Mouse (Mus musculus): ENCODE results near the gene Tor1aip1.

The Tor1aip1 gene

GRCm38 (mm10) chr1:156028340-156028975, 7.8 kb downstream of the Tor1aip1 start:
- DNase-seq (ENCODE audit: low spot score) = no peak

GRCm38 (mm10) chr1:156027849-156028248, 8.4 kb downstream of the Tor1aip1 start:
- no peak for DNase-seq (ENCODE audit: low spot score)

GRCm38 (mm10) chr1:156024831-156025503, 11.3 kb downstream of the Tor1aip1 start:
- DNase-seq (ENCODE audit: low spot score) = no peak

GRCm38 (mm10) chr1:156020402-156020801, 15.9 kb downstream of the Tor1aip1 start:
- no peak for DNase-seq (ENCODE audit: low spot score)

DNA sequence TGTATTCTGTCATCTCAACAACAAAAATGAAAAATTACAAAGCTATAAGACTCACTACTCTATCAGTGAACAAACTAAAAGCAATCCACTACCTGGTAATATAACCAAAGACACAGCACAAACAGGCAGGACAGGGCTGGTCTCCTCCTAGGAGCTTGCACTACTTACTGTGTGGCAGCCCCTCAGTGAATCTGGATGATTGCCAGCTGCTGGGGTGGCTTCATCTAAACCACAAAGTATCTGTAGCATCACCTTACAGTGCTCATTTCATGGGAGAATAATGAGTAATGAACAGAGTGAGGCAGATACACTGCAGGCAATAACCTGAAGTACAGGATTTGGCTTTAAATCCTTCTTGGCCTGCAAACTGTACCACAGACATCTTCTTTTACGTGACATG, 16.5 kb downstream of the Tor1aip1 start:
- no peak for DNase-seq (ENCODE audit: low spot score)

DNA sequence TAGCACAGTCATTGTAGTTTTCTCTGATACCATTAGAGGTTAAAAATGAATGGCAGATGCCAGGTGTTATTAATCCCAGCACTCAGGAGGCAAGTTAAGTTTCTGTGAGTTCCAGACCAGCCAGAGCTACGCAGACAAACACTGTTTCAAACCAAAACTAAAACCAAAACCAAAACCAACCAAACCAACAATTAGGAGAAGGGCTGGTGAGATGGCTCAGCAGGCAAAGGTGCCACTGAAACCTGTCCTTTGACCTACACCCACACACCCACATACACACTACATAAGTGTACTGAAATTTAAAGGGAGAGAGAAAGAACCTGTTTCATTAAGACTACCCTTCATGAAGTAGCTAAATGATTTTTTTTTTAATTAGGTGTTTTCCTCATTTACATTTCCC, 27.3 kb downstream of the Tor1aip1 start:
- no peak for DNase-seq (ENCODE audit: low spot score)

GRCm38 (mm10) chr1:156005906-156006305, 30.4 kb downstream of the Tor1aip1 start:
- no peak for DNase-seq (ENCODE audit: low spot score)

GRCm38 (mm10) chr1:156003201-156003935, 32.9 kb downstream of the Tor1aip1 start:
- no peak for DNase-seq (ENCODE audit: low spot score)

- DNase-seq (ENCODE audit: low spot score) = no peak
Observed at GRCm38 (mm10) chr1:156002366-156002765, 33.9 kb downstream of the Tor1aip1 start.

- DNase-seq (ENCODE audit: low spot score) = no peak
Observed at GRCm38 (mm10) chr1:155995612-155996011, 40.7 kb downstream of the Tor1aip1 start.

GRCm38 (mm10) chr1:155994524-155994923, 41.8 kb downstream of the Tor1aip1 start:
- no peak for DNase-seq (ENCODE audit: low spot score)

- DNase-seq (ENCODE audit: low spot score) = no peak
Observed at GRCm38 (mm10) chr1:155990391-155990790, 45.9 kb downstream of the Tor1aip1 start.

- no peak for DNase-seq (ENCODE audit: low spot score)
Observed at GRCm38 (mm10) chr1:155989387-155989786, 46.9 kb downstream of the Tor1aip1 start.

- DNase-seq (ENCODE audit: low spot score) = no peak
Observed at GRCm38 (mm10) chr1:155987625-155988024, 48.7 kb downstream of the Tor1aip1 start.

DNA sequence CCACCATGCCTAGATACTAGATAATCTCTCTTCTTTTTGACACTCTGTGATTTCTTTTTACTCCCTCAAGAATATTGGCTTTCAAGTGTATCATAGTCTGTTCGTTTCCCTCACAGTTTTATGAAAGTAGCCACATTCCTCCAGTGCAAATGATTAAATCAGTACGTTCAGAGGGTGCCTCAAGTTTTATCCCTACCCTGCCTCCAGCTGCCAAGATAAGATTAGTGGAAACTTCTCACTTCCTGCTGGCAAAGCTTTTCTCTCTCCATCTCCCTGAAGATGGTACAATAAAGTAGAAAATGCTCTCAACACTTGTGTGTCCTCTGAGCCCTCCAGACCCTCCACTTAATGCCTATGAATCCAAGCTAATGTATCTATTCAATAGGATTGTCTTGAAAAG, 61.3 kb downstream of the Tor1aip1 start:
- no peak for DNase-seq (ENCODE audit: low spot score)

GRCm38 (mm10) chr1:155973719-155974379, 62.4 kb downstream of the Tor1aip1 start:
- no peak for DNase-seq (ENCODE audit: low spot score)

GRCm38 (mm10) chr1:155973068-155973718, 63.1 kb downstream of the Tor1aip1 start, which contains the start of gene Cep350:
TSS of gene Cep350 (minus strand) at chr1:155973255.
- DNase-seq (ENCODE audit: low spot score) = peak; percentile 84

GRCm38 (mm10) chr1:155972146-155973067, 63.9 kb downstream of the Tor1aip1 start:
- DNase-seq (ENCODE audit: low spot score) = no peak
